Mouse (Mus musculus) kidney, embryonic 16.5 days (tissue): Measurements from ENCODE around the gene Nudt4. TPM values are rescaled to one million over a fixed set of nuclear protein-coding genes. Genes with fewer than 3 reads are reported as not detected.
A peak's percentile ranks its signal among the peaks of the same experiment; 100 is the strongest.
"Not testable (repeated sequence)": the region's sequence is repeated elsewhere in the genome, so short reads cannot be mapped to it uniquely, and the experiment has no call there.

Experiments used
- ATAC-seq: fragments of 200-750 bp; cut with Nextera tagmentation; 2 replicates; pipeline ENCODE4 v1.8.0; 2017; ENCODE audit warnings: moderate TSS enrichment; ENCODE audit not compliant: low FRiP score, low TSS enrichment
- H3K27ac ChIP-seq: fragments of 300-500 bp; sonication (generic); 2 replicates; pipeline ENCODE4 v1.5.1; 2014; ENCODE audit warnings: low read length
- H3K27me3 ChIP-seq: fragments of 300-500 bp; sonication (generic); 2 replicates; pipeline ENCODE4 v1.6.1; 2014; ENCODE audit warnings: low read length, control low read depth, mixed read lengths; ENCODE audit not compliant: insufficient read depth
- H3K36me3 ChIP-seq: fragments of 300-500 bp; sonication (generic); 2 replicates; pipeline ENCODE4 v1.6.1; 2014; ENCODE audit warnings: low read length, control low read depth, mixed read lengths; ENCODE audit not compliant: insufficient read depth
- H3K4me1 ChIP-seq: fragments of 300-500 bp; sonication (generic); 2 replicates; pipeline ENCODE4 v1.6.1; 2014; ENCODE audit warnings: low read length, control low read depth, mixed read lengths; ENCODE audit not compliant: insufficient read depth
- H3K4me2 ChIP-seq: fragments of 300-500 bp; sonication (generic); replicated peaks from 2 replicates; pipeline ENCODE4 v1.6.1; 2014; ENCODE audit warnings: low read depth, low read length
- H3K4me3 ChIP-seq: fragments of 300-500 bp; sonication (generic); 2 replicates; pipeline ENCODE4 v1.5.1; 2014; ENCODE audit warnings: mild to moderate bottlenecking, low read length
- H3K9ac ChIP-seq: fragments of 300-500 bp; sonication (generic); replicated peaks from 2 replicates; pipeline ENCODE4 v1.6.1; 2014; ENCODE audit warnings: low read length
- H3K9me3 ChIP-seq: fragments of 300-500 bp; sonication (generic); 2 replicates; pipeline ENCODE4 v1.6.1; 2016; ENCODE audit warnings: low read length, control low read depth
- WGBS: fragments of 180-500 bp; shearing (Covaris S2); extraction: QIAGEN DNeasy Blood & Tissue Kit; methylation state at CpG from one replicate; pipeline ENCODE4 v1.1.7; 2014; 5-methylcytosine and 5-hydroxymethylcytosine counted together
- polyA plus RNA-seq: library from polyadenylated mRNA; unstranded; fragments of >200 nt; fragmentation: Nextera tagmentation; extraction: Ambion mirVana; gene quantifications from 2 replicates; pipeline ENCODE4 v1.2.1, GENCODE M21; 2015

Gene Nudt4
- polyA plus RNA-seq, 1 experiment from 2014 or later, result 132 TPM

DNA sequence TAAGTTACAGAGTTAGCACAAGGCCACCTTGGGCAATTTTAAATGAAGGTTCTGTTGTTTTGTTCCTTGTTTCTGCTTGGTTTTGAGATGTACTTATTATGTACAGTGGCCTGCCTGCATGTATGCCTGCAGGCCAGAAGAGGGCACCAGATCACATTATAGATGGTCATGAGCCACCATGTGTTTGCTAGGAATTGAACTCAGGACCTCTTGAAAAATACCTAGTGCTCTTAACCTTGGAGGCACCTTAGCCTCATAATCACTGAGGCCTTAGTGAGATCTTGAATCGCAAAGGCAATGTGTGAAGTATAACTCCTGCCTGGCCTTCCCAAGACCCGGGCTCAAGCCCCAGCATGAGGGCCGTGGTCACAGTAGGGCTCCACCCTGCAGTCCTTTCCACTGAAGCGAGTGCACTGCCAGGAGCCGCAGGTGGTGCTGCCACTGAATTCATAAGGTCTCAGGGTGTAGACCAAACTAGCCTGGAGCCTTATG, 6.6 kb downstream of the Nudt4 start:
- no peak for ATAC-seq
- H3K4me1 ChIP-seq, result peaks cover 16% of the 10 kb centered on the region; the same call in 1 of the 2 replicates

DNA sequence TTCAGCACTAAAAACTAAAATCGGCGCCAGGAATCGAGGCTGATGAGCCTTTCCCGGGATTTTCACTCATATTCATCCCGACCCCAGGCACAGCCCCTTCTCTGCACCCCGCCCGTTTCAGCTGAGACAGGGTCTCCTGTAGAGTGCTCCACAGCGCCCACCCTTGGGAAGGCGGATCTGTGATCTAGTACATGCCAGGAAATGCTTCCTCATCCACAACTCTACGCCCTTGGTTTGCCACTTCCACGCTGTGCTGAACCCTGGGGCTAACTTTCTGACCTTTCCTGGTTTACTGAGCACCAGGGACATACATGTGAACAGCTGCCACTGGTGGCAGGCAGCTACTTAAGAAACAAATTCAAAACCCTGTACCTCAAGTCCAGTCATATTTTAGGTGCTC, 8.1 kb downstream of the Nudt4 start:
- peaks cover 13% of the 10 kb centered on the region; the same call in 1 of the 2 replicates for H3K4me1 ChIP-seq
- ATAC-seq, result no peak

More for the DNA sequence above, 6.6 kb downstream of the Nudt4 start:
- H3K4me3 ChIP-seq, result no peak overlapping the region
- 92% methylated on average over 5 of the region's 5 CpGs for WGBS
- H3K9me3 ChIP-seq, result no peaks in the 10 kb centered on the region
- H3K27me3 ChIP-seq, result no peaks in the 10 kb centered on the region
- peaks cover 8% of the 10 kb centered on the region for H3K36me3 ChIP-seq
- no peak overlapping the region for H3K27ac ChIP-seq
- no peak overlapping the region for H3K4me2 ChIP-seq
- H3K9ac ChIP-seq, result no peak overlapping the region

DNA sequence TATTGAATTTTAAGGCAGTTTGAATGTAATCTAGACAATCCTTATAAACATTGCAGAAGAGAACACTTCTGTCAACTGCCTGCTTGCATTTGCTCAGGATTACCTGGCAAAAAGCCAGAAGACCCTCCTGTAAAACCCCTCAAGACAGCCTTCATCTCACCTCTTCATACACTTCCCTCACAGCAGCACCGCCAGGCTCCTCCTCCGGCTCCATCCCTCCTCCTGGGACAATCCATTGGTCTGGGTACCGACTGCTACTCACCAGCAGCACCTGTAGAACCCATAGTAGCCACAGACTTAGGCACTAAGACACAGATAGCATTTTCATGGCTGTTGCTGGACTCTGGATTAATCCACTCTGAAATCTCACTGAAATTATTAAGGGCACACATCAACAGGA, 11.6 kb downstream of the Nudt4 start:
- Histone ChIP-seq H3K27ac (no peak overlapping the region), H3K9ac (no peak overlapping the region), H3K4me1 (peaks cover 10% of the 10 kb centered on the region; the same call in 1 of the 2 replicates), H3K4me2 (no peak overlapping the region), H3K27me3 (no peaks in the 10 kb centered on the region), H3K4me3 (no peak overlapping the region), H3K36me3 (peaks cover 27% of the 10 kb centered on the region), H3K9me3 (no peaks in the 10 kb centered on the region)
- 64% methylated on average over 3 of the region's 3 CpGs for WGBS
- no peak for ATAC-seq

More for the DNA sequence above, 8.1 kb downstream of the Nudt4 start:
- Histone ChIP-seq H3K9me3 (no peaks in the 10 kb centered on the region), H3K9ac (peak overlapping the region; percentile 31; the same call in 1 of the 2 replicates), H3K4me2 (peak overlapping the region; percentile 8; the same call in 1 of the 2 replicates), H3K27ac (no peak overlapping the region), H3K4me3 (no peak overlapping the region), H3K27me3 (no peaks in the 10 kb centered on the region), H3K36me3 (peaks cover 12% of the 10 kb centered on the region)
- WGBS, result 75% methylated on average over 11 of the region's 11 CpGs

DNA sequence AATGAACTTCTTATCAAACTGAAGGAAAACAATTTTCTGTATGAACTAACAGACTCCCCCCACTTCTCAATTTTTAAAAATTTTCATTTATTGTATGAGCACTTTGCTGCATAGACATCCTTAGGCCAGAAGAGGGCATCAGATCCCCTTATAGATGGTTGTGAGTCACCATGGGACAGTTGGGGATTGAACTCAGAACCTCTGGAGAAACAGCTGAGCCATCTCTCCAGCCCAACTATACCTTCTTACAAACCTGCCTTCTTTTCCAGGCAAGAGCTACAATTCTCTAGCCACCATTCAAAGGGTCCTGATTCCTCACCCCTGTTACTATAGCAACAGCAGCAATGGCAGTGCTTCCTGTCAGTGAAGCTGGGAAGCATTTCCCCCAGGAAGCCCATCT, 12.2 kb downstream of the Nudt4 start:
- peaks cover 10% of the 10 kb centered on the region; the same call in 1 of the 2 replicates for H3K4me1 ChIP-seq
- H3K9ac ChIP-seq, result no peak overlapping the region
- ATAC-seq, result no peak
- no peak overlapping the region for H3K27ac ChIP-seq
- peaks cover 32% of the 10 kb centered on the region for H3K36me3 ChIP-seq
- H3K4me3 ChIP-seq, result no peak overlapping the region
- no peaks in the 10 kb centered on the region for H3K9me3 ChIP-seq
- no peak overlapping the region for H3K4me2 ChIP-seq
- H3K27me3 ChIP-seq, result no peaks in the 10 kb centered on the region

DNA sequence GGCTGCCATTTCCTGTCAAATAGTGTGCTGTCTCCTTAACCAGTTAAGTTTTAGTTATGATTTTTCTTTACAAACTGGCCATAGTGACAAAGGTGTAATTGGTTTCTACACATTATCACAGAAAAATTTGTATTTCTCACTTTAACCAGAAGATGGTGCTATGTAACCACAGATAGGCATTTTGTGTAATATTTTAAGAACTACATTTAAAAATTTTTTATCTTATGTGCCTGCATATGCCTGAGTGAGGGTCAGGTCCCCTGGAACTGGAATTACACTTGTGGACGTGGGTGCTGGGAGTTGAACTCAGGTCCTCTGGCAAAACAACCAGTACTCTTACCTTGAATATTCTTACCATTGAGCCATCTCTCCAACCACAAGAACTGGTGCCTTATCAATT, 13.4 kb downstream of the Nudt4 start:
- H3K4me2 ChIP-seq, result no peak overlapping the region
- H3K4me1 ChIP-seq, result no peaks in the 10 kb centered on the region
- H3K36me3 ChIP-seq, result peaks cover 42% of the 10 kb centered on the region
- no peak overlapping the region for H3K4me3 ChIP-seq
- no peaks in the 10 kb centered on the region for H3K9me3 ChIP-seq
- no peaks in the 10 kb centered on the region for H3K27me3 ChIP-seq
- no peak for ATAC-seq
- 52% methylated on average over 1 of the region's 1 CpGs for WGBS
- no peak overlapping the region for H3K27ac ChIP-seq
- no peak overlapping the region for H3K9ac ChIP-seq

DNA sequence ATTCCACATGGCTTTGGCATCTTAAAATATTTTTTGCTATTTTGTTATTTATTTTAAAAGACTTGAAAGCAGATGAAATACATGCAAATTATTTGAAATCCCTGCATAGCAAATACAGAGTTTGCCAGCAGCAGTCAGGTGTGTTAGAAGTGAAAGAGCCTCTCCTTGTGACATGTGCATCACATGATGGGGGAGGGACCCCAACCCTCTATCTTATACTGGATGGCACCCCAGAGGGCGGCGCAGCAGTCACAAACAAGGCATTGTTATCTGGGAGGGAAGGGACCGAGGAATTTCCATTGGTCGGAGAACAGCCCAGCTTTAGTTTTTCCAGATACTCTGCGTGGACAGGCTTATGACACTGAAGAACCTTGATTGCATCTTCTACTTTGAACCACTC, 14.9 kb downstream of the Nudt4 start:
- H3K4me3 ChIP-seq, H3K9me3 ChIP-seq, H3K27ac ChIP-seq, H3K4me1 ChIP-seq, H3K4me2 ChIP-seq, ATAC-seq, H3K9ac ChIP-seq, H3K27me3 ChIP-seq: not testable (repeated sequence)
- 82% methylated on average over 5 of the region's 5 CpGs for WGBS
- peaks cover 47% of the 10 kb centered on the region for H3K36me3 ChIP-seq

DNA sequence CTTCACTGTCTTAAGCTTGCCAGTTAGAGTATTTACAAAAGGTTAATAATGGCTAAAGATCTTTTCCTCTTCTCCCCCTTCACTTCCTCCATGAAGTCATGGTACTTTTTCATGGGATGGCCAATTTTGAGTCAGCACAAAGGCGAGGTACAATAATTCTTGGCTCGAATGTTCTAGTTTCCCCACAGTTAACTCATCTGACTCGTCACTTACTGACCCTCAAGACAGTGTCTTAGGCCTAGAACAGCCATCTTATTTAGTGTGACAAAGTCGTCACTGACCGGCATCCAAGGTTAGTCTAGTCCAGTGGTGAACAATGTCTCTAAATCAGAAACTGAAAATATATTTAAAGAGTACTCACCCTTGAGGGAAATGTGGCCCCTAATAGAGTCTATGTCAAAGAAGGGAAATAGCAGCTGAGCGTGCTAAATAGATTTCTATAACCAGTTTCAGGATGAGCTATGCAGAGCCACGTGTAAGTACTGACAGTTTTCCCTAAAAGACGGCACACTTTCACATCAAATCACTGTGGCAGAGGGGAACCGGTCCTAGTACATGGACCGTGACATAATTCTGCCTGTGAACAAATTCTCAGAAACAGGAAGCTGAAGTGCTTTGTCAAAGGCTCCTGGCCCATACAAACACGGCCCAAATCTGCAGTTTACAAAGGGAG, 15.7 kb downstream of the Nudt4 start:
- no peaks in the 10 kb centered on the region for H3K9me3 ChIP-seq
- H3K4me1 ChIP-seq, result no peaks in the 10 kb centered on the region
- peaks cover 51% of the 10 kb centered on the region for H3K36me3 ChIP-seq
- no peak overlapping the region for H3K4me3 ChIP-seq
- no peak for ATAC-seq
- no peak overlapping the region for H3K4me2 ChIP-seq
- no peaks in the 10 kb centered on the region for H3K27me3 ChIP-seq
- H3K9ac ChIP-seq, result no peak overlapping the region
- no peak overlapping the region for H3K27ac ChIP-seq
- 73% methylated on average over 11 of the region's 11 CpGs for WGBS

DNA sequence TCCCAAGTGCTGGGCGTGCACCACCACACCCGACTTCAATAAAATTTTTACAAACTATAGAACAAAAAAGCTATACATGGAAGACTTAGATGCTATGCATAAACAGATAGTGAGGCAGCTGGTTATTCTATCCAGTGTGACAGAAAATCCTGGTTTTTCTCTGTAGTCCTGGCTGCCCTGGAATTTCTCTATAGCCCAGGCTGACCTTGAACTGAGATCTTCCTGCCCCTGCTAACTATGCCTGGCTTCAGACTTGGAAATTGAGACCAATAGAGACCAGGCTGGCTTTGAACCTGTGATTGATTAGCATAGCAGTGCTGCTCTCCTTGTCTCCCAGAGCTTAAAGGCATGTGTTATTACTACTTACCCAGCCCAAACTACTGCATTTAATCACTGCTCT, 17.8 kb downstream of the Nudt4 start:
- no peaks in the 10 kb centered on the region for H3K27me3 ChIP-seq
- no peaks in the 10 kb centered on the region for H3K4me1 ChIP-seq
- WGBS, result 95% methylated on average over 2 of the region's 2 CpGs
- peaks cover 53% of the 10 kb centered on the region for H3K36me3 ChIP-seq
- no peak overlapping the region for H3K4me3 ChIP-seq
- no peaks in the 10 kb centered on the region for H3K9me3 ChIP-seq
- no peak overlapping the region for H3K4me2 ChIP-seq
- no peak overlapping the region for H3K27ac ChIP-seq
- H3K9ac ChIP-seq, result no peak overlapping the region
- no peak for ATAC-seq

DNA sequence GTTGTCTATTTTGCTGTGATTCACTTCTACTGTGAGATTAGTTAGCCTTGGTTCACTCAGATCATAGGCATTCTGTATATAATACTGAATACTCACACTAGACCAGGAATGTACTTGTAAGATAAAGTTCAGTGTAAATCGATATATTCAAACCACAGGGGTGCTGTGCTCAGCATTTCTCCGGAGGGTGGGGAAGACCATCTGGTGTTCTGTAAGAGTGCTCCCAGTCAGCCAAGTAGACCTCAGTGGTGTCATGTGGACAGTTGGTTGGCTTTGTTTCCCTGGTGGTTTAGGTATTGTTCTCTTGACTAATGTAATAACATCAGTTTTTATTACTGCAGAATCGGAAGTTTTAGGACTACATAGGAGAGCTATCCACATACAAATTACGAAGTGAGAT, 18.9 kb downstream of the Nudt4 start:
- H3K4me2 ChIP-seq, result no peak overlapping the region
- 74% methylated on average over 4 of the region's 4 CpGs for whole genome bisulfite sequencing
- peaks cover 45% of the 10 kb centered on the region for H3K36me3 ChIP-seq

DNA sequence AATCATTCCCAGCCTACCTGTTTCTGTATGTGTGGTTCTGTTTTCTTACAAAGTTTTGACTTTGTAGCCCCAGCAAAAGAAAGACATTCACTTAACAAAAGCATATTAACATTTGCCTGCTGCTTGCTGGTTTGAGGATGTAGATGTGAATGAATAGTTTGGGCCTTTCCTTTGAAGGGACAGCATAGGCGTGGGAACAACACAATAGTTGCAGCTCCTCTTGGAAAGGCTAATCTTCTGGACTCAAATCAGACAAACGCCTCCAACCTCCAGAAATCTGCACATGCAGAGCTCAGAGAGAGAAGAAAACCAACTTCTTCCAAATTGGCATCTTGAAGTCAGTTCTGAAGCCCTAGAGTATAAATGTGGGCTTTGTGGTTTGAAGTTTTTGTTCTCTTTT, 19.3 kb downstream of the Nudt4 start:
- Histone ChIP-seq H3K9me3 (no peaks in the 10 kb centered on the region), H3K9ac (no peak overlapping the region), H3K4me3 (no peak overlapping the region), H3K4me1 (no peaks in the 10 kb centered on the region), H3K27me3 (no peaks in the 10 kb centered on the region), H3K27ac (no peak overlapping the region), H3K36me3 (peaks cover 41% of the 10 kb centered on the region), H3K4me2 (no peak overlapping the region)
- 87% methylated on average over 2 of the region's 2 CpGs for WGBS
- no peak for ATAC-seq

More for the DNA sequence above, 18.9 kb downstream of the Nudt4 start:
- no peak overlapping the region for H3K27ac ChIP-seq
- ATAC-seq, result no peak
- H3K9me3 ChIP-seq, result no peaks in the 10 kb centered on the region
- no peaks in the 10 kb centered on the region for H3K4me1 ChIP-seq
- no peaks in the 10 kb centered on the region for H3K27me3 ChIP-seq
- H3K9ac ChIP-seq, result no peak overlapping the region
- no peak overlapping the region for H3K4me3 ChIP-seq
